Mouse (Mus musculus) left cerebral cortex, postnatal 36 days (tissue): Measurements from ENCODE around the gene Slc39a10. TPM values are rescaled to one million over a fixed set of nuclear protein-coding genes. Genes with fewer than 3 reads are reported as not detected.

ENCODE experiments used
- DNase-seq, 2 experiments: peaks; one replicate each; pipeline ENCODE4 v3.0.0; 2021 to 2022; ENCODE audit warnings: low spot score in 2 of 2, mixed read lengths in 1 of 2
- intact Hi-C: fragments of 180-260 bp; cut with DNase I; formaldehyde crosslinking; loops from one replicate; pipeline ENCODE4 v1.15.1; 2025
- total RNA-seq, 2 experiments: library from RNA; stranded (reverse); gene quantifications; 2 replicates each; pipeline ENCODE4 v1.2.3; 2021

Gene Slc39a10
- 100 to 1,000 TPM; 216 to 217 TPM for total RNA-seq

DNA sequence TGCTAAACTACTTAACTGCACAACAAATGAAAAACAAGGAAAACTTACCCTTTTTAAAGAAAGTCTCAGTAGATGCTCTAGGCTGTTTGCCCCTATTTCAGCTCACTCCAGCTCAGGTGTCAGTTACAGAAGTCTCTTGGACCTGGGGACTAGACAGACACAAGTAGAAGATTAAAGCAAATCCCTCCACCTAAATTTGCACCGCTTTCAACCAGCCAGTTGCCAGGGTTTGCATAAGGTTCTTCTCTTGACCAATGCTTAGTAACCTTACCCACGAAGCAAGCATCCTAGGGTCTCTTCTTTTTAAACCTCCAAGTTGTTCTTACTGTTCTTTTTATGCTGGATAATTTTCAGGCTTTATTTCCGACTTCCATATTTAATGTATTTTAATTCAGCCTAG lies at the start of gene Slc39a10:
TSS of gene Slc39a10 (minus strand) at position 101 of the 400 bp plus-strand sequence.
- intact Hi-C loops: no loop called here
- DNase-seq: no peak

- no peak for DNase-seq
- intact Hi-C loops: no loop called here
Observed at GRCm38 (mm10) chr1:46939295-46939694, 46.6 kb upstream of the Slc39a10 start.

DNA sequence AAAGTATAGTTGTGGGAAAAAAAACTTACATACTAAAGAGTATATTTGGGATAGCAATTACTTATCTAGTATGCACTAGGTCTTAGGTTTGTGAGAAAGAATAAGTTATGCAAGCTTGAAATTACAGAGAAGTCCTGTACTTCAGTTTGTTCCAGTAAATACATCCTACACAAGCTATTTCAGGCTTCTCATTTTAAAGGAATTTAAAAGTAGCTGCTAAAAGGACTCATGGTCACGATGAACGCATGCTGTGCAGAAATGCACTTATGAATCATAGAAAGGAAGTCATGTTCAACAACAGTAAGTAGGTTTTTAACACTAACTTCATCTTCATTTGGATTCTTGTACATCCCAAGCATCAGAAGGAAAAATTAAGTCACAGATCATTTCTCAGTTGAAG lies 45.0 kb upstream of the Slc39a10 start:
- intact Hi-C loops: loop anchor here (1.0 to 2.0 kb wide), 2 partner anchors 27 to 85 kb away; no protein-coding TSS in a partner anchor
- peak in 1 of 2 experiments; percentile 17 for DNase-seq

DNA sequence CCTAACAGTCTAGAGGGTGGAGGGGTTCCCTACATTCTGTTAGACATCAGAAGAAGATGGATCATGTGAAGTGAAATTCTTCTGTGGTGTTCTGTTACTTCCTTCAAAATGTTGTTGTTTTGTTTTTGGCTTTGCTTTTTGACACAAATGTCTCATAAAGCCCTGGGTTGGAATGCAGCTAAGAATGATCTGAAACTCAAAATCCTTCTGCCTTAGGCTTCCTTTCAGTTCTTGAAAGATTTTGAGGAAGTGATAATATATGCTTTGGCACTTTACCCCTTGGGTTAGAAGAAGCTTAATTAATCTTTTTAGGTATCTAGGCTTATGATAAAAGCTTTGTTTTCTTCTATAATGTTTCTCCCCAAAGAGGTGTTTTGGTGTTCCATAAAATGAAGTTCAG lies 34.5 kb upstream of the Slc39a10 start:
- DNase-seq: no peak
- intact Hi-C loops: no loop called here

GRCm38 (mm10) chr1:46926239-46926638 lies 33.6 kb upstream of the Slc39a10 start:
- intact Hi-C loops: no loop called here
- no peak for DNase-seq

DNA sequence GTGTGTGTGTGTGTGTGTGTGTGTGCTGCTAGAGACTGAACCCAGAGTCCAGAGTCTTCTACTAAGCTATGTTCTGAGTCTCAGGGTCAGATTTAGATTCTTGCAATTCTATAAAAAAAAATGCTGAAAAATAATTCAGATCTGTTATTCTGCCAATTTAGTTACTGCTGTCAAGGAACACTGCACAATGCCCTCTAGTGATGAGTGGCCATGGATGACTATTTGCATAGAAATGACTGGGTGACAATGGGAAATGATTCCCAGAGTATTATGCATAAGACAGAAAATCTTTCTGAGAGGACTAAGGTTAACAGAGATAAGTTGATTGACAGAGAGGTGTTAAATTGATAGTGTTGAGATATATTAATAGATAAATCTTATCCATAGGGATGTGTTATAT lies 32.3 kb upstream of the Slc39a10 start:
- no peak for DNase-seq
- intact Hi-C loops: no loop called here

DNA sequence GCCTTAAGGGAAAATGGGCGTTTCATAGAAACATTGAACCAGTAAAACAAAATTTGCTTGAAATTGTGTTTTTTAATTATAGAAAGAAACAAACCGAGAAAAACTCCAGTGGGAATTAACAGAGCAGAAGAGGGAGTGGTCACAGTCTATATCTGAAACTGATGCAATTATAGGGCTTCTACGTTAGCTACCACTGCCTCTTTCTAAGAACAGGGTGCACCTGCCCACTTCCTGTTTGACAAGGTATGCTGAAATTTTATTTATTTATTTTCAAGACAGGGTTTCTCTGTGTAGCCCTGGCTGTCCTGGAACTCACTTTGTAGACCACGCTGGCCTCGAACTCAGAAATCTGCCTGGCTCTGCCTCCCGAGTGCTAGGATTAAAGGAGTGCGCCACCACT lies 30.3 kb upstream of the Slc39a10 start:
- DNase-seq: no peak
- intact Hi-C loops: no loop called here

DNA sequence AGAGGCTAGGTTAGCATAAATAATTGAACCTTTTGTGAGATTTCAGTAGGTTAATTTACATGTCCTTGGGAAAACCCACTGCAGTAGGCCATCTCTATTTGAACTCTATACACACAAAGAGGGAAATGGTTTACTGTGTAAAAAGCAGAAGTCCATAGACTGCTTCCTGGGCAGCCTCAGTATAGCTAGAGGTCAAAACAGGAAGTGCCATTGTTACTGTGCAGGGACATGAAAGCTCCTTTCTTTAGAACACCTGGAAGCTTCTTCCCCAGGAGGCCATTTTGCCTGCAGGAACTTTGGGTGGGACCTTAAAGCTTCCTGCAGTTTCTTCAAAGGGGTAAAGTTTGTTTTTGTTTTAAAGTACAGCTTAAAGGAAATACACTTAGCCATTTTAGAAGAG lies 29.0 kb upstream of the Slc39a10 start:
- no peak for DNase-seq

GRCm38 (mm10) chr1:46916237-46916636 lies 23.6 kb upstream of the Slc39a10 start:
- DNase-seq: no peak
- intact Hi-C loops: no loop called here

More for the DNA sequence above, 29.0 kb upstream of the Slc39a10 start:
- intact Hi-C loops: no loop called here

- intact Hi-C loops: no loop called here
- no peak for DNase-seq
Observed at GRCm38 (mm10) chr1:46914349-46914748, 21.7 kb upstream of the Slc39a10 start.

DNA sequence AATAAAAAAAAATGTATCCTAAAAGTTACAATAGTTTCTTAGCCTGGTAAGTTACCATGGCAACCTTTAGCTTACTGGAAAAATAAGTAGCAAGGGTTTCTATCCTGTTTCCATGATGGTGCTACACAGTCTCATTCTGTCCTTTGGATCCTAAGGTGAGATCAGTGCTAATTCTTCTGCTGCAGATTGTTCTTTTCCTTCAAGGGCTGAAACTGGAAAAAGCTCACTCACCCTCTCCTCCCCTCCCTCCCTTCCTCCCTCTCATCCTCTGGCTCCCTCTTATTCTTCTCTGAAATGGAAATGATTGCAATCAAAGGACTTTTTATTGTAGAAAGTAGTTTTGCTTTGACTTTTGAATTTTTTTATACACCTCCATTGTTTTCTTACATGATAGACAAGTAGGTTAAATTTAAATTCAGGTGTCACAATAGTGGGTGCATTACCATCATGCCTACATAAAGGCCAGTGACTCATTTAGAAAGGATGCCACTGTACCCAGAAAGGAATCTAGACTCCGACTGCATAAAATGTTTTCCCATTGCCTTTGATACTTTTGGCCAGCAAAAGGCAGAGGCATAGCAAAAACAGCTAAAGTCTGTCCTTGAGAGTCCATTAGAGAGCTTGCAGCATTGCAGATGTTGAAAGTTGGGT lies 20.0 kb upstream of the Slc39a10 start:
- no peak for DNase-seq
- intact Hi-C loops: no loop called here

DNA sequence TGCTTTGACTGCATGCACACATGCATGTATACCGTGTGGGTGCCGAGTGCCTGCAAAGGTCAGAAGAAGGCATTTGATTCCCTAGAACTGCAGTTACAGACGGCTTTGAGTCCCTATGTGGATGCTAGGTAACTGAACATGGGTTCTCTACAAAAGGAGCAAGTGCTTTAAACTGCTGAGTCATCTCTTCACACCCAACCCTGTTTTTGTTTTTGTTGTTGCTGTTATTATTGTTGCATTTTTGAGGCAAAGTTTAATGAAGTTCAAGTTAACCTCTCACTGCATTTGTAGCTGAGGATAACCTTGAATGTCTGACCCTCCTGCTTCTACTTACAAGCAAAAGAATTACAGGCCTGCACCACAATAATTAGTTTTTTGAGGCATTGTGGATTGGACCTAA lies 17.5 kb upstream of the Slc39a10 start:
- no peak for DNase-seq
- intact Hi-C loops: no loop called here

- DNase-seq: no peak
- intact Hi-C loops: no loop called here
Observed at GRCm38 (mm10) chr1:46905706-46906105, 13.1 kb upstream of the Slc39a10 start.

DNA sequence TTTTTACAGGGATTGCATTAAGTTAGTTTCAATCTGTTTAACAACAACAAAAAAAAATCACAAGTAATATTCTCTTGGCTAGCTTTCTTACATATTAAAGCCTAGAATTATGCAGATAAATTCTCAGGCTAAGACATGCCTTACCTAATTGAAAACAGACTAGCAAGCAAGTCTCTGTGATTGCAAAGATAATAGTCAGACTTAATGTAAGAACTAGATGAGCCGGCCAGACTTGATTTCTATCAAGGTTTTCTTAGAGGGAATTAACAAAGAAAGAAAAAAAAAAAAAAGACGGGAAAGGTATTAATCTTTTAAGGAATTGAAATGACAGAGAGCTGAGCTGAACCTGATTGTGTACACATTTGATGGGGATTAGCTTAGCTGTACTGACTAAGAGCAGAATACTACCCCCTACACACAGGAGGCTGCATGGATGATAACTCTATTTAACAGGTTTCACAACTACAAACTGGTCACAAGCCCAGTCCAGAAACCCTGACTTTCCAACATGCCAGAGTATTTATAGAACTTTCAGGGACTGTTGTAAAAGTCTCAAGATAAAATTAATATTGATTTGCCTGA lies 9.5 kb upstream of the Slc39a10 start:
- intact Hi-C loops: no loop called here

GRCm38 (mm10) chr1:46894281-46894842 lies 1.7 kb upstream of the Slc39a10 start:
- no peak for DNase-seq
- intact Hi-C loops: no loop called here

More for the DNA sequence above, 9.5 kb upstream of the Slc39a10 start:
- no peak for DNase-seq

DNA sequence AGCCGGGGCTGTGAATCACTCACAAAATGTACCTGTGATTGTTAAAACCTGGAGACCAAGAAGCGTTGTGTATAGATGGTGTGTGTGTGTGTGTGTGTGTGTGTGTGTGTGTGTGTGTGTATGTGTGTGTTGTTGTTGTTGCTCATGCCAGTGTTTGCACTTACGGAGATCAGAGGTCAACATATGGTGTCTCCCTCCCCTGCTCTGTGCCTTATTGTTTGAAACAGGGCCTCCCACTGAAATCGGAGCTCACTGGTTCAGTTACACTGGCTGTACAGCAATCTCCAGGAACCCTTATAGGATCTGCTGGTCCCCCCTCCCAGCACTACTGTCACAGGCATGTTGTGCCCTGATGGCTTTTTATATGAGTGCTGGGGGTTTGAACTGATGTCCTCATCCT lies 3.9 kb downstream of the Slc39a10 start:
- intact Hi-C loops: no loop called here
- no peak for DNase-seq

GRCm38 (mm10) chr1:46888324-46888723 lies 4.3 kb downstream of the Slc39a10 start:
- intact Hi-C loops: no loop called here
- DNase-seq: no peak

GRCm38 (mm10) chr1:46887908-46888307 lies 4.7 kb downstream of the Slc39a10 start:
- intact Hi-C loops: no loop called here
- DNase-seq: no peak

DNA sequence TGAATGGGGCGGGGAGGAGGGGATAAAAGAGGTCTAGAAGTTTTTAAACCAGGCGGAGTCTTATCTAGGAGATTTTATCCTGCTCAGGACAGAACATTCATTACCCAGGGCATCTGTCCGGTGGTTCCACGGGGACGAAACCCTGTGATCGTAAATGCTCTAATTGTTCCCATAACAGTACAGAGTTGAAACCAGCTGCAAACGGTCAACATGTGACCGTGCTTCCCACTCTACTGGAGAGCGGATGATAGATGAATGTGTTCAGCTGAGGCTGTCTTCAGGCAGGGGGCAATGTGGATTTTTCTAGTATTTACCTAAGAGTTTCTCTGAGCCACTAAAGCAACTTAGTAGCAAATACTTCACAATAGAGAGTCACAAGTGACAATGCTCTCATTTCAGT lies 6.6 kb downstream of the Slc39a10 start:
- DNase-seq: no peak
- intact Hi-C loops: no loop called here

GRCm38 (mm10) chr1:46885231-46885630 lies 7.4 kb downstream of the Slc39a10 start:
- intact Hi-C loops: no loop called here
- DNase-seq: no peak

DNA sequence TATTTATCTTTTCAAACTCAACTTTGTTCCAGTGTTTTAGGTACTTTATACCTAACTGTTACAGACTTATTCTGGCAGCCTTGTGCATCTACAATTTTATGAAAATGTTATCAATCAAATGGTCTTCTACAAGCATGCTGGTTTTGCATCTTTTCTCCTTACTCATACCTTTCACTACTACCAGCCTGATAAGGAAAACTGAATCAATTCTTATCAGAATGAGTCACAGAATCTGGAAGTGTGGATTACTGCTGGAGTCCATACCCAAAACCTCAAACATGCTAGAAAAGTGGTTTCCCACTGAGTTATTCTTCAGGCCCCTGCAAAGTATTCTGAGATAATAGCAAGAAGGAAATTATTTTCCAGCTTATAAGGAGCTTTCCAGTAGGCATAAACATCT lies 12.7 kb downstream of the Slc39a10 start:
- intact Hi-C loops: no loop called here
- no peak for DNase-seq
